Mouse (Mus musculus): ENCODE measurements at regions not wholly inside any gene's neighbourhood (a gene's known extent, or its start where the extent isn't known, plus 50 kb on each side); places are given as distances from the start of the nearest gene placed in this dataset.

- DNase-seq (ENCODE audit: low spot score), result no peak
Measured at GRCm38 (mm10) chr16:70095221-70095620, 218.5 kb upstream of the Gbe1 start.

GRCm38 (mm10) chr16:70103791-70104378 lies 209.9 kb upstream of the Gbe1 start:
- no peak for DNase-seq (ENCODE audit: low spot score)

- no peak for DNase-seq (ENCODE audit: low spot score)
Measured at GRCm38 (mm10) chr16:70141466-70141865, 172.3 kb upstream of the Gbe1 start.

- DNase-seq (ENCODE audit: low spot score), result no peak
Measured at GRCm38 (mm10) chr16:70147673-70148359, 165.9 kb upstream of the Gbe1 start.

GRCm38 (mm10) chr16:70154587-70154986 lies 159.2 kb upstream of the Gbe1 start:
- DNase-seq (ENCODE audit: low spot score), result no peak

- DNase-seq (ENCODE audit: low spot score), result no peak
Measured at GRCm38 (mm10) chr16:70160539-70160938, 153.2 kb upstream of the Gbe1 start.

- DNase-seq (ENCODE audit: low spot score), result no peak
Measured at GRCm38 (mm10) chr16:70175140-70175539, 138.6 kb upstream of the Gbe1 start.

- DNase-seq (ENCODE audit: low spot score), result no peak
Measured at GRCm38 (mm10) chr16:70178975-70179374, 134.8 kb upstream of the Gbe1 start.

- no peak for DNase-seq (ENCODE audit: low spot score)
Measured at GRCm38 (mm10) chr16:70213861-70214597, 99.7 kb upstream of the Gbe1 start.

- DNase-seq (ENCODE audit: low spot score), result no peak
Measured at GRCm38 (mm10) chr16:70214800-70215199, 98.9 kb upstream of the Gbe1 start.

GRCm38 (mm10) chr16:70227601-70228226 lies 86.0 kb upstream of the Gbe1 start:
- DNase-seq (ENCODE audit: low spot score), result no peak

- DNase-seq (ENCODE audit: low spot score), result no peak
Measured at GRCm38 (mm10) chr16:70232706-70233105, 81.0 kb upstream of the Gbe1 start.

GRCm38 (mm10) chr16:70235189-70235588 lies 78.6 kb upstream of the Gbe1 start:
- no peak for DNase-seq (ENCODE audit: low spot score)

- DNase-seq (ENCODE audit: low spot score), result no peak
Measured at GRCm38 (mm10) chr16:70239432-70239941, 74.3 kb upstream of the Gbe1 start.

GRCm38 (mm10) chr16:70244205-70244756 lies 69.5 kb upstream of the Gbe1 start:
- DNase-seq (ENCODE audit: low spot score), result no peak

GRCm38 (mm10) chr16:70244963-70245362 lies 68.8 kb upstream of the Gbe1 start:
- no peak for DNase-seq (ENCODE audit: low spot score)

GRCm38 (mm10) chr16:70259364-70259763 lies 54.4 kb upstream of the Gbe1 start:
- DNase-seq (ENCODE audit: low spot score), result no peak

- DNase-seq (ENCODE audit: low spot score), result no peak
Measured at GRCm38 (mm10) chr16:70260151-70260550, 53.6 kb upstream of the Gbe1 start.
